Comparison of ENCODE assay signal across 10 mouse cellular contexts in genomic region chrX:162717837-162718236, GRCm38 (mm10). TPM values are rescaled to one million over a fixed set of nuclear protein-coding genes. Genes with fewer than 3 reads are reported as not detected.
DNase-seq lines count a peak whose midpoint lies in the region; ATAC-seq and TF ChIP-seq lines count a peak whose summit lies in the region.
"Had no signal": no experiment of that assay in that cellular context is flagged by ENCODE, and none has a peak within 500 bp of the region (broad histone marks: within the 10 kb centered on the region; RNA-seq: fewer than 3 reads in every experiment).

No protein-coding gene starts in this region.

- peak; percentile 93 for ATAC-seq in granulocyte monocyte progenitor cell, adult 5-6 weeks (replicated peaks; ENCODE audit: poor library complexity, severe bottlenecking)

- peak; percentile 50 to 87 (median 71) for TF ChIP-seq CTCF in MEL (IDR thresholded peaks at IDR 0.05 in 2 of 3, conservative IDR thresholded peaks at IDR 0.05 in 1 of 3; ENCODE audit: control insufficient read depth in 1 of 3, insufficient read depth in 1 of 3, low read depth in 2 of 3, low read length in 3 of 3, poor library complexity in 1 of 3, severe bottlenecking in 1 of 3)

- H3K9ac ChIP-seq in MEL (ENCODE audit: control insufficient read depth, low read depth, low read length, poor library complexity, severe bottlenecking), result no peak overlapping the region
- H3K9ac ChIP-seq: embryonic facial prominence, embryonic 13.5 days; stomach, embryonic 15.5 days had no signal

- H3K36me3 ChIP-seq in MEL (ENCODE audit: control insufficient read depth in 1 of 2, insufficient read depth in 2 of 2, low read length in 2 of 2), result peaks cover 0 to 5% of the 10 kb centered on the region in 2 experiments; a peak in 2 of 4 replicates
- H3K36me3 ChIP-seq: embryonic facial prominence, embryonic 13.5 days; stomach, embryonic 15.5 days had no signal

- H3K9me3 ChIP-seq in MEL (replicated peaks; ENCODE audit: insufficient read depth, low read length), result no peaks in the 10 kb centered on the region
- H3K9me3 ChIP-seq: embryonic facial prominence, embryonic 13.5 days; stomach, embryonic 15.5 days had no signal

- H3K27me3 ChIP-seq in MEL (ENCODE audit: control insufficient read depth in 1 of 2, insufficient read depth in 2 of 2, low read length in 2 of 2), result no peaks in the 10 kb centered on the region
- H3K27me3 ChIP-seq: embryonic facial prominence, embryonic 13.5 days; stomach, embryonic 15.5 days had no signal

- no peak overlapping the region for H3K27ac ChIP-seq in MEL (ENCODE audit: control insufficient read depth, low read depth, low read length)
- H3K27ac ChIP-seq: embryonic facial prominence, embryonic 13.5 days; stomach, embryonic 15.5 days had no signal

- no peak overlapping the region; a peak in 1 of 4 replicates for H3K4me3 ChIP-seq in MEL (ENCODE audit: control insufficient read depth in 1 of 2, insufficient read depth in 1 of 2, low read depth in 2 of 2, low read length in 2 of 2)
- H3K4me3 ChIP-seq: embryonic facial prominence, embryonic 13.5 days; stomach, embryonic 15.5 days had no signal

- no peaks in the 10 kb centered on the region for H3K79me2 ChIP-seq in MEL (ENCODE audit: control insufficient read depth, insufficient read depth, low read length, poor library complexity)

- TF ChIP-seq EP300 in MEL (IDR thresholded peaks at IDR 0.05; ENCODE audit: low read depth in 1 of 2, low read length in 2 of 2), result no peak

- peaks cover 0 to 3% of the 10 kb centered on the region in 2 experiments; a peak in 3 of 4 replicates for H3K4me1 ChIP-seq in MEL (ENCODE audit: control insufficient read depth in 1 of 2, insufficient read depth in 2 of 2, low read length in 2 of 2)
- H3K4me1 ChIP-seq: embryonic facial prominence, embryonic 13.5 days; stomach, embryonic 15.5 days had no signal

- peak; percentile 25 for DNase-seq in left cerebral cortex, adult 11 months (ENCODE audit: low spot score)
- DNase-seq in left cerebral cortex, adult 8-10 months (ENCODE audit: low spot score in 2 of 2), result no peak
- DNase-seq in MEL (ENCODE audit: low read depth, low spot score), result peak; percentile 88
- peak; percentile 22 for DNase-seq in cerebellum, adult 11-12 months
- DNase-seq in layer of hippocampus, adult 9-11 months, result peak; percentile 16
- peak; percentile 3 to 30 for DNase-seq in natural killer cell, adult 2 months (ENCODE audit: low spot score in 2 of 2)
- DNase-seq in thymus, postnatal 4 days, result peak; percentile 77

- TF ChIP-seq RAD21 in MEL (IDR thresholded peaks at IDR 0.05; ENCODE audit: low read depth, low read length), result peak; percentile 66

- TF ChIP-seq POLR2A in MEL (IDR thresholded peaks at IDR 0.05; ENCODE audit: control insufficient read depth in 1 of 2, insufficient read depth in 1 of 2, low read depth in 1 of 2, low read length in 2 of 2, poor library complexity in 1 of 2), result no peak

TF ChIP-seq in MEL, 35 proteins besides CTCF, POLR2A, EP300 and RAD21:
- TF ChIP-seq SMC3 (IDR thresholded peaks at IDR 0.05; ENCODE audit: low read depth, low read length), result peak; percentile 85
- TF ChIP-seq KAT2A (conservative IDR thresholded peaks at IDR 0.05; ENCODE audit: low read depth, low read length), result no peak
- peak; percentile 49 for TF ChIP-seq ZC3H11A (IDR thresholded peaks at IDR 0.05; ENCODE audit: low read depth, low read length)
TF ChIP-seq in MEL: peak in this region for 2.

RNA-seq across cellular contexts. Expression of gene Rbbp7, which starts 42.4 kb away (rescaled TPM):
- 100 to 1,000 TPM; 142 to 146 (median 144) TPM for total RNA-seq in left cerebral cortex, adult 8-10 months (2022)
- total RNA-seq in MEL (2012; rRNA removed), result 377 and 416 TPM in 2 replicates
- polyA plus RNA-seq in MEL (2012; ENCODE audit: insufficient read depth in 1 of 2, insufficient read length in 2 of 2, low read depth in 1 of 2, low replicate concordance in 2 of 2, missing spikeins in 1 of 2), result 100 to 1,000 TPM; 217 to 558 TPM
- 185 and 255 TPM in 2 replicates for total RNA-seq in granulocyte monocyte progenitor cell, adult 5-6 weeks (2014; fragmentation: Nextera tagmentation)
- total RNA-seq in granulocyte monocyte progenitor cell, adult 5-6 weeks (2017), result 276 and 296 TPM in 2 replicates

Comparison
In these comparisons a context has a peak if more than half of its experiments do, and no peak if none do; other contexts are left out.
1. DNase-seq: peak in left cerebral cortex, adult 11 months (single experiment), MEL (single experiment), cerebellum, adult 11-12 months (single experiment), layer of hippocampus, adult 9-11 months (single experiment), natural killer cell, adult 2 months (2 of 2) and thymus, postnatal 4 days (single experiment); none in left cerebral cortex, adult 8-10 months (0 of 2).